Mouse (Mus musculus) Muller cell, postnatal 12 days (primary cell): ENCODE results near the gene Uba7.
"Not testable (repeated sequence)": the region's sequence is repeated elsewhere in the genome, so short reads cannot be mapped to it uniquely, and the experiment has no call there.

Experiments
- DNase-seq: peaks from one replicate; pipeline ENCODE4 v3.0.0-alpha.2; 2015; ENCODE audit errors: inconsistent ontology term

The Uba7 gene

DNA sequence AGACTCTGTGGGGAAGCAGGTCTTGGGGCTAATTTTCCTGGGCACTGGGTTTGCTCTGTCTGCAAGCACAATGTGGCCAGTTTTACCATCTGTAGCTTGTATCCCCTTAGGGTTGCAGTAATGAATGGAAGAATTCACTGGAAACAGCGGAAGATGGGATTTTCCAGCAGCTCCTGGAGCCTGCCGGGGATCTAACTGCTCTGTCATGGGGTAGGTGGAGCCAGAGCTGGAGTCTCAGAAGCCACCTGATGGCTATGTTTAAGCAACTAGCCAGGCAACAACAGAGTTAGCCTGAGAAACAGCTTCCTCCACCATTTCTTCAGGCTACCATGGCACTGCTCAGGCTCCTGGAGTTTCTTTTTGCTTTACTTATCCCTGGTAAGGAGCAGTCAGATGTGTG lies 16.9 kb downstream of the Uba7 start, which contains the start of gene Cdhr4:
TSS of gene Cdhr4 (plus strand) at position 301 of the 400 bp plus-strand sequence.
- no peak for DNase-seq

GRCm38 (mm10) chr9:107993013-107993412 lies 17.7 kb downstream of the Uba7 start:
- DNase-seq, result no peak

GRCm38 (mm10) chr9:107994464-107994863 lies 19.2 kb downstream of the Uba7 start:
- DNase-seq, result no peak

GRCm38 (mm10) chr9:107995513-107995912 lies 20.2 kb downstream of the Uba7 start:
- DNase-seq, result no peak

DNA sequence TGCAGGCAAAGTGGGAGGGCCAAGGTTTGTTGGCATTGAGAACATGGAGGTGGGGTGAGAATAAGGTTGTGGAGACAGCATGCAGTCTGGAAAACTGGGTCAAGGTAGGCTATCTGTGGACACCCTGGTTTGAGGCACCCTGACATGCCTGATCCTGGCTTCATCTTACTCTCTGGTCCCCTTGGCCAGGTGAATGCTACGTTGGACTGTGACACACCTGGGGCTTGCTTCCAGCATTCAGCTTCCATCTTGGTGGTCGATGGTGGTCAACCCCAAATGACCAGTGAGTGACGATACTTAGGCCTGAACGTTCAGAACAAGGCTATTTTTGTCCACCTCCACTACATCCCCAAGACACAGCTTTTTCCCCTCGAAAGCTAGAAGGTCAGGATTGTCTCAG lies 20.7 kb downstream of the Uba7 start, which contains the start of gene Gm20662:
TSS of gene Gm20662 (plus strand) at position 301 of the 400 bp plus-strand sequence.
- DNase-seq, result no peak

GRCm38 (mm10) chr9:108001922-108002770 lies 26.8 kb downstream of the Uba7 start, which contains the start of gene Ip6k1:
Gene Ip6k1, plus strand, starts transcription at chr9:108002501.
- peak; percentile 99 for DNase-seq

DNA sequence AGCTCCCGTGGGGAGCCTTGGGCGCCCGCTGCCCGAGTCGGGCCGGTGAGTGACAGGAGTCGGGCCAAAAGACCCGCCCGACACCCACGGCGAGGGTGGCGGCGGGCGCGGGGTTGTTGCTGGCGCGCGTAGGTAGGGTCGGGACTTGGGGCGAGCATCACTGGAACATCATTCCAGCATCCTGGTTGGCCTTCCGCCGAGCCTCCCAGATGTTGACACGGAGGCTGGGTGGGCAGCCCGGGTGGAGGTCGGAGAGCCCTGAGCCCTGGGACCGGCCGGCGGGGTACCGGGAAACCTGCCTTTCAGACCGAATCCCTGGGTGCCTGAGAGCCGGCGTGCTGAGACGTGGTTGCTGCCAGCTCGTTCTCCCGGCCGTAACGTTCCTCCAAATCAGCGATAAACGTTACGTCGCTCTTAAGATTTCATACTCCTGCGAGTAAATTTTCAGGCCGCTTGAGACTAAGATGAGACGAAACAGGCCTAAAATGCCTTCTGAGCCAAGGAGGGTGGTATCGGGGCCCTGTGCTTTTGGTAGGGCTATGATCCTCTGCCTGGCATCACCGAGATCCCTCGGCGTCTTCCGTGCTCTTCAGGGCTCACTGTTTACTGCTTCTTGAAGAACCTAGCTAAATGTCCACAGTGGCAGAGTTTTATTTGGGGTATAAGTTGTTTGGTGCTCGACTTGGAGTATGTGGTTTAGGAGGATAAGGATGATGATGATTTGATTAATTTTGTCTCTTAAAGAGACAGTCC lies 27.6 kb downstream of the Uba7 start:
- DNase-seq, result no peak

DNA sequence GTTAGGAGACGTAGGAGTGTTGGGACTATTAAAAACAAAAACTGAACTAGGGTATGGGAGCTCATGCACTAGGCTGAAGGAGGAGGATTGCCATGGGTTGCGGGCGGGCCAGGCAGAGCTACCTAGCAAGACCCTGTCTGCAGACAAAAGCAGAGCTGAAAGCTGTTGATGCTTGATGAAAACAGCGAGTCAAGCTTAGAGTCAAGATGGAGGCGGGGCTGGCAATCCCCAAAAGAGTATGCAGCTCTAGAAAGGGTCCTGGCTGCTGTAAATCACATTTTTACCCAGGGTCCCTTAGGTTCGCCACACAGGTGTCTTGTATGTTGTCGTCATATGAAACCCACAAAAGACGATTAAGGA lies 28.2 kb downstream of the Uba7 start:
- DNase-seq, result peak; percentile 8

- no peak for DNase-seq
Measured at GRCm38 (mm10) chr9:108008041-108008440, 32.7 kb downstream of the Uba7 start.

- DNase-seq, result peak; percentile 11
Measured at GRCm38 (mm10) chr9:108010385-108010784, 35.1 kb downstream of the Uba7 start.

- DNase-seq, result not testable (repeated sequence)
Measured at GRCm38 (mm10) chr9:108013577-108013976, 38.3 kb downstream of the Uba7 start.

GRCm38 (mm10) chr9:108017127-108017526 lies 41.8 kb downstream of the Uba7 start:
- DNase-seq, result no peak

- no peak for DNase-seq
Measured at GRCm38 (mm10) chr9:108020741-108021140, 45.4 kb downstream of the Uba7 start.

DNA sequence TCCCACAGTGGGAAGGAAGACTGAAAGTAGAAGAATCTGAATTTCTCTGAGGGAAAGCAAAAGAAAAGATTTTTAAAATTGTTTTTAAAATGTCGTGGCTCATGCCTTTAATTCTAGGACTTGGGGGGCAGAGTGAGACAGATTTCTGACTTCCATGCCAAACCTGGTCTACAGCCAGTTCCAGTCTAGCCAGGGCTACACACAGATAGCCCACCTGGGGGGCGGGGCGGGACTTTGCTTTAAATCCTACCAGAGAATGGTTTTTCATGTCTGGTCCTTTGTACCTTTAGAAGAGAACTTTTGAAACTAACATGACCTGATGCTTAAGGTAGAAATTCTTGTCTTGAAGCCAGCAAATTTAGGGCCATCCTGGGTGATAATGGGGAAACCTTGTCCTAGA lies 47.9 kb downstream of the Uba7 start:
- no peak for DNase-seq

GRCm38 (mm10) chr9:108026584-108026983 lies 51.3 kb downstream of the Uba7 start:
- no peak for DNase-seq

DNA sequence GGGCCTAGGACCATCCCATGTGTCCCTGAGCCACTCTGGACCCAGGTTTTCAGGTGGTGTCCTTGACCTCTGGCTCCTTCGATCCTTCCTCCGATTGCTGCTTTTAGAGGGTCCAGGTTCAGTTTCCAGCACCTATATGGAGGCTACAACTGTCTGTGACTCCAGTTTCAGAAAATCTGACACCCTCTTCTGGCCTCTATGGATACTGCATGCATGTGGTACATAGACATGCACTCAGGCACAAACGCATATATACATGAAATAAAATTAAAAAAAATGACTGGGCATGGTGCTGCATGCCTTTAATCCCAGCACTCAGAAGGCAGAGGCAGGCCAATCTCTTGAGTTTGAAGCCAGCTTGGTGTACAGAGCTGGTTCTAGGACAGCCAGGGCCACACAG lies 52.6 kb downstream of the Uba7 start:
- DNase-seq, result no peak

DNA sequence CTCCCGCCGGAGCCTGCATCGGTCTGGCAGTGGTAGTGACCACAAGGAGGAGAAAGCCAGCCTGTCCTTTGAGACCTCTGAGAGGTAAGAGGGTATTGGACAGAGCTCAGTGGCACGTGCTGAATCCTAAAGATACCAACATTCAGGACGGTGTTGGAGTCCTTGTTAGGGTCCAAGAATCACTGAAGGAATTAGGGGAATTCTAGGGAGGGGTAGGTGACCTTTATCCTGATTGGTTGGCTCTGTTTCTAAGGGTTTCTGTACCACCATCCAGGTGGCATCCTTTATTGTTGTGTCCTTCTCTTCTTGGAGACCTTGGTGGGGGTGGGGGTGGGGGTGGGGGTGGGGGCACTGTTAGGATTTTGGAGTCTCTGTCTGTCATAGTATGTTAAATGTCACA lies 56.8 kb downstream of the Uba7 start:
- no peak for DNase-seq
